Mouse (Mus musculus) spleen, embryonic (tissue): ENCODE measurements around the gene Tnpo3.

Source experiments
- CTCF ChIA-PET: fragments of 350-600 bp; sonication (Branson Sonifier 250); formaldehyde crosslinking; loops from one replicate; lab custom pipeline; 2022; lab: Charles Lee

Tnpo3 gene

DNA sequence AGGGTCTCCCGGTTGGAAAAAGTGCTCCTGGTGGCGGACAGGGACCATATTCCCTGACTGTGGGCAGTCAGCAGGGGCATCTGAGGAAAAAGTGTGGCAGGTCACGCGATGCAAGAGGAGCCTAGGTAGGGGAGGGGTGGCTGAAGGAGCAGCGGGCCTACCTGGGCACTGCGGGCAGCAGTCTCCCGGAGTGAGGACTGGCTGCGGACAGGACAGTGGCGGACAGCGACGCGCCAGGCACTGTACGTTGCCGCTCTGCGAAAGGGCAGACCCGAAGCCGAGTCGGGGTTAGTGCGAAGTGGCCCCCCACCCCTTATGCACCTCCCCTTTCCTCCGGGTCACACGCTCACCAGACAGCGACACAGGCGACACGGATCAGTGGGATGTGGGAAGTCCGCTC is 113.4 kb downstream of the Tnpo3 start:
- CTCF ChIA-PET = no interaction called here

DNA sequence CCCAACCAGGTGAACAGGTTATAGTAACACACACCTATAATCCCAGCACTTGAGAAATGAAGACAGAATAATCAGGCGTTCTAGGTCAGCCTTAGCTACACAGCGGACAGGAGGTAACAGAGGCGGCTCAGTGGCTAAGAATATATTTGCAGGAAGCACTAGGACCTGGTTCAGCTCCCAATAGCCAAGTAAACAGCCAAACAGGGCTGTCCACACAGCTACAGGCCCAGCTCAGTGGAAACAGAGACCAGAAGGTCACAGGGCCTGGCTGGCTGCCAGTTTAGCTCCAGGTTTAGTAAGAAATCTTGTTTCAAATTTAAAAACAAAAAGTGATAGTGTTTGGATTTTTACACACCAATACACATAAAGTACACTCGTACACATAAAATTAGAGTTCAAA is 115.6 kb downstream of the Tnpo3 start:
- CTCF ChIA-PET = no interaction called here
